Mouse (Mus musculus) telencephalon, adult 2 months (tissue): ENCODE data around the gene Mst1.

Experiments
- DNase-seq: peaks from one replicate; pipeline ENCODE4 v3.0.0-alpha.2; 2011; ENCODE audit warnings: low read depth, low spot score

Mst1 gene

GRCm38 (mm10) chr9:108080168-108080567 lies at the start of gene Mst1:
Mst1 (plus strand) TSS chr9:108080436.
- DNase-seq, result no peak

GRCm38 (mm10) chr9:108032126-108032525 lies 48.1 kb upstream of the Mst1 start:
- no peak for DNase-seq

GRCm38 (mm10) chr9:108035331-108036156 lies 44.7 kb upstream of the Mst1 start:
- no peak for DNase-seq

- no peak for DNase-seq
Observed at GRCm38 (mm10) chr9:108044751-108045492, 35.3 kb upstream of the Mst1 start.

- DNase-seq, result no peak
Observed at GRCm38 (mm10) chr9:108046582-108046981, 33.7 kb upstream of the Mst1 start.

GRCm38 (mm10) chr9:108047601-108048565 lies 32.4 kb upstream of the Mst1 start:
- DNase-seq, result no peak

GRCm38 (mm10) chr9:108048566-108048955 lies 31.7 kb upstream of the Mst1 start:
- DNase-seq, result no peak

- peak; percentile 97 for DNase-seq
Observed at GRCm38 (mm10) chr9:108049016-108049455, 31.2 kb upstream of the Mst1 start, which contains the start of gene Gmppb. Gmppb (plus strand) TSS chr9:108049242.

GRCm38 (mm10) chr9:108049561-108050251 lies 30.5 kb upstream of the Mst1 start:
- DNase-seq, result no peak

GRCm38 (mm10) chr9:108051184-108051930 lies 28.9 kb upstream of the Mst1 start:
- no peak for DNase-seq

- DNase-seq, result no peak
Observed at GRCm38 (mm10) chr9:108051931-108052220, 28.4 kb upstream of the Mst1 start.

GRCm38 (mm10) chr9:108052411-108052810 lies 27.8 kb upstream of the Mst1 start:
- DNase-seq, result no peak

- peak; percentile 96 for DNase-seq
Observed at GRCm38 (mm10) chr9:108052885-108053664, 27.2 kb upstream of the Mst1 start, which contains the start of gene Amigo3. Amigo3 (plus strand) TSS chr9:108053159.

GRCm38 (mm10) chr9:108053665-108054225 lies 26.5 kb upstream of the Mst1 start:
- no peak for DNase-seq

- no peak for DNase-seq
Observed at GRCm38 (mm10) chr9:108054331-108055040, 25.8 kb upstream of the Mst1 start.

- DNase-seq, result no peak
Observed at GRCm38 (mm10) chr9:108055061-108055460, 25.2 kb upstream of the Mst1 start.

- no peak for DNase-seq
Observed at GRCm38 (mm10) chr9:108055661-108056237, 24.5 kb upstream of the Mst1 start.
